Mouse (Mus musculus): Measurements from ENCODE around the gene Ncoa3.
"Not testable (repeated sequence)": the region's sequence is repeated elsewhere in the genome, so short reads cannot be mapped to it uniquely, and the experiment has no call there.

Gene Ncoa3

DNA sequence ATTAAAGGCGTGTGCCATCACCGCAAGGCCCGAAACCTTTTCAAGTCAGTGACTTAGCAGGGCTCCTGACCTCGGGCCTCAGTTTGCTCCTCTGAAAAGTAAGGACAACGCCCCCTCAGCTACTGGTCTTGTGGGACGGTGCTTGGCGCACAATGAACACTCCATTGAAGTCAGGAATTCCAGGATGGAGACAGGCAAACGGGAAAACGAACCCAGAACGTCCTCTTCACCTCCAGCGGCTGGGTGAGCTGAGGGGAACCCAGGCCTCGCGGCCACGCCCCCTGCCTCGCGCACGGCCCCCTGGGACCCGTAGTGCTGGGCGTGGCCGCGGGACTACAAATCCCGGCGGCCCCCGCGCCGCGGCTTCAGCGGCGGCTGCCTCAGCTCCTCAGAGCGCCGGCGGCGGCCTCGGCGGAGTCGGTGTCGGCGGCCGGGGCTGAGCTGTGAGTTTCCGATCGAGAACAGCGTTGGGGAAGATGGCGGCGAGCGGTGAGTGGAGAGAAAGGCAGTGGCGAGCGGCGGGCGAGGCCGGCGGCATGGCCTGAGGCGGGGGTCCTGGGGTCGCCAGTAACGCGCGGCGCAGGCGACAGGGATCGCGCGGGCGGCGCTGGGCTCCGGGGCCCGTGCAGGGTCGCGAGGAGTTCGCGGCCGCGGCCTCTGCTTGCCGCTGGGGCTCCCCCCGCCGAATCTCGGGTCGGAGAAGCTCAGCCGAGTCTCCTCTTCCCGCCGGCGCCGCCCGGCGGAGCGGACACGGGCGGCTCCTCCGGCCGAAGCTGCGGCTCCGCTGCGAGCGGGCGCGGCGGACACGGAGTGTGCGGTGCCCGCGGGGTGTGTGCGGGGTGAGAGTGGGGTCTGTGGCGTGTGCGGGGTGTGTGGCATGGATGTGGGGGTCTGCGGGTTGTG lies at the start of gene Ncoa3:
Ncoa3 (plus strand) TSS at position 367 of the 903 bp plus-strand sequence.
- peak; percentile 95 for DNase-seq (ENCODE audit: low read depth, low spot score)

GRCm38 (mm10) chr2:165943113-165943512 lies 49.3 kb upstream of the Ncoa3 start:
- no peak for DNase-seq (ENCODE audit: low read depth, low spot score)

DNA sequence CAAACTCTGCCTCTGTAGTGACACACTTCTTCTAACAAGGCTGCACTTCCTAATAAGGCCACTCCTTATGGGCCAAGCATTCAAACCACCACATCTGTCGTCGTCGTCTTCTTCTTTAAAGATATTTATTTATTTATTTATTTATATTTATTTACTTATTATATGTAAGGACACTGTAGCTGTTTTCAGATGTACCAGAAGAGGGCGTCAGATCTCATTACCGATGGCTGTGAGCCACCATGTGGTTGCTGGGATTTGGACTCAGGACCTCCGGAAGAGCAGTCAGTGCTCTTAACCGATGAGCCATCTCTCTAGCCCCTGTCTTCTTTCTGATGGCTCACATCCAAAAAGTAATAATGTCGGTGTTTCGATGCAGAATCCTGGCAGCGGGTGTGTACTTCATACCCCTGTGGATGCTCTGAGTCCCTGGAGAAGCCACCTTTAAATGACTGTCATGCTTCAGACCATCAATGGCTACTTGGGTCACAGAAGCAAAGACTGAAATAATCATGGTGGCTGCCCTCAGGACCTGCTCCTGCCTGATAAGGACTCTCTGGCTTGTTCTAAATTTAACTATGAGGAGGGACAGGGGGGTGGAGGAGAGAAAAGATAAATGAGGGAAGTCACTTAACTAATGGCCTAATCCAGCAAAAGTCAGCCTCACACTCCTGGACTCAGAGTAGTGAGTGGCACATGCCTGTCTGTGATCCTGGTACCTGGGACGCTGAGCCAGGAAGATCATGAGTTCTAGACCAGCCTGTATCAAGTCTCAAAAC lies 47.7 kb upstream of the Ncoa3 start:
- no peak for DNase-seq (ENCODE audit: low read depth, low spot score)

- no peak for DNase-seq (ENCODE audit: low read depth, low spot score)
These were observed 46.3 kb upstream of the Ncoa3 start for GRCm38 (mm10) chr2:165946046-165946564.

DNA sequence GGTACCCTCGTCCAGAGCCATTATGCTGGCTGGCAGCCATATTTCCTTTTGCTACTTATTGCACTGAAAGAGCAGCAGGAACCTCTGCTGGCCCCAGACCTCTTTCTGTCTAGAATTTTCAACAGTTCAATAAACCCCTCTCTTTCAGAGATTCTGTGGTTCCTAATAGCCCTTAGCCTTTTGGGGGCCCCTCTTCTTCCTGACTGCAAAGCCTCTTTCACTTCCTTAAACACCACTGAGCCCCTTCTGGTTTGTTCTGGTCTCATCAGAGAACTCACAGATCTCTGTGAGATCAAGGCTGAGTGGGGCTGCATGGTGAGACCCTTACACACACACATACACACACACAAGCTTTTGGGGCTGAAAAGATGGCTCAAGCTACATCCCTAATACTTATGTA lies 44.4 kb upstream of the Ncoa3 start:
- DNase-seq (ENCODE audit: low read depth, low spot score) = peak; percentile 16

DNA sequence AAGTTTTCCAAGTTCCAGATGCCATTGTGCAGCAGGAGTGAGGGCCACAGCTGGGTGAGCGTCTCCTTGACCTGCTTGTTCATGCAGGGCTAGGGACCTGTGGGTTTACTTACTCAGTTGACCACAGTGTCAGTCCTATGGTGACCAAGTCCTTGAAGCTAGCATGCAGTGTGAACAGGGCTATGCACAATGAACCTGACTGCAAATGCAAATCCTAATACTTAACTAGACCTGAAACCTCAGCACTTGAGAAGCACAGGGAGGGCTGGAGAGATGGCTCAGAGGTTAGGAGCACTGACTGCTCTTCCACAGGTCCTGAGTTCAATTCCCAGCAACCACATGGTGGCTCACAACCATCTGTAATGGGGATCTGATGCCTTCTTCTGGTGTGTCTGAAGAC lies 43.7 kb upstream of the Ncoa3 start:
- not testable (repeated sequence) for DNase-seq (ENCODE audit: low read depth, low spot score)

DNA sequence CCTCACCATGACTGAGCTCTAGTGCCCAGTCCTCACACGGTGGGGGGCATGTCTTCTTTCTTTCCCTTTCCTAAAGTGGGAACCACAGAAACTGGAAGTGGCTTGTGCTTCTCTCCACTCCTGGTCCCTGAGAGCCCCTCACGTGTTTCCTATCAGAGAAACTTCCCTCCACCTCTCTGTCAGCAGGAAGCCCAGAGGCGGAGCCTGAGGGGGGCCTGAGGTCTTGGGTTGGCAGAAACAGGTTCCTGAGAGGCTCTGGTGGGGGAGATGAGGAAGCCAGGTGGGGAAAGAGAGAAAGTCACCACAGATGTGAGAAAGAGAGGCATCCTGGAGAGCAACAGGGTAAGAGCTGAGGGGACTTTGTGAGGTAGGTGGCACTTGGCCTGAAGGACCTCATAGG lies 42.7 kb upstream of the Ncoa3 start:
- DNase-seq (ENCODE audit: low read depth, low spot score) = peak; percentile 43

- DNase-seq (ENCODE audit: low read depth, low spot score) = peak; percentile 25
These were observed 40.9 kb upstream of the Ncoa3 start for GRCm38 (mm10) chr2:165951432-165952068.

- peak; percentile 45 for DNase-seq (ENCODE audit: low read depth, low spot score)
These were observed 37.6 kb upstream of the Ncoa3 start for GRCm38 (mm10) chr2:165954872-165955271.

DNA sequence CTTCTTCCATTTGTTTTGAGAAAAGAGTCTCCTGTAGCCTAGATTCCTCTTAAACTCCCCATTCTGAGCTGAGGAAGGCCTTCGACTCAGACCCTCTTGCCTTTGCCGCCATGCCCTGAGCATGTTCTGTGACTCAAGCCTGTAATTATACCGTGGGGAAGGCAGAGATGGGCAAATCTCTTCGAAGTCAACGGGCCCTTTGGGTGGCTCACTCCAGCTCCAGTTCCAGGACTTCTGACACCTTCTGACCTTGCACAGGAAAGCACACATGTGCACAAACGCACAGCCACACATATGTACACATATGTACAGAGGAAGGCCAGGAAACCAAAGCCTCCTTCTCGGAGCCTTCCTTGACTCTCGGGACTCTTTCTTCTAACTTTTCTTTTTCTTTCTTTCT lies 37.0 kb upstream of the Ncoa3 start:
- no peak for DNase-seq (ENCODE audit: low read depth, low spot score)

GRCm38 (mm10) chr2:165956096-165956740 lies 36.2 kb upstream of the Ncoa3 start:
- no peak for DNase-seq (ENCODE audit: low read depth, low spot score)

- peak; percentile 16 for DNase-seq (ENCODE audit: low read depth, low spot score)
These were observed 35.1 kb upstream of the Ncoa3 start for GRCm38 (mm10) chr2:165957257-165957828.

DNA sequence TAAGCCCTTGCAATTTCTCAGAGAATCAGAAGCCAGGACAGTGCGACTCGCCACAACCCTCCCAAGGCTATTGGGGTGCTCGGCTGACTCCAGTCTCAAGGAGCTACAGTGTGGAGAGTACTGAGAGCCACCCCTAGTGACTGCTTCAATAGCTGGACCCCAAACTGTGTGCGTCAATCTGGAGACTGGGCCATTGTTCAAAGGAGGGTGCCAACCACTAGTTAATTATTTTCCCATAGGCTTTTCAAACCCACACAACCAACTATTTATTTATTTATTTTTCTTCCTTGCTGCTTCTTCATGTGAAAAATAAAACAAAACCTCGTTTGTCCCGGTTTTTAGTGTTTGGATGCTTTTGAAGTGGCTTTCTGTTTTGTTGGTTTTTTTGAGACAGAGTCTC lies 33.9 kb upstream of the Ncoa3 start:
- no peak for DNase-seq (ENCODE audit: low read depth, low spot score)

DNA sequence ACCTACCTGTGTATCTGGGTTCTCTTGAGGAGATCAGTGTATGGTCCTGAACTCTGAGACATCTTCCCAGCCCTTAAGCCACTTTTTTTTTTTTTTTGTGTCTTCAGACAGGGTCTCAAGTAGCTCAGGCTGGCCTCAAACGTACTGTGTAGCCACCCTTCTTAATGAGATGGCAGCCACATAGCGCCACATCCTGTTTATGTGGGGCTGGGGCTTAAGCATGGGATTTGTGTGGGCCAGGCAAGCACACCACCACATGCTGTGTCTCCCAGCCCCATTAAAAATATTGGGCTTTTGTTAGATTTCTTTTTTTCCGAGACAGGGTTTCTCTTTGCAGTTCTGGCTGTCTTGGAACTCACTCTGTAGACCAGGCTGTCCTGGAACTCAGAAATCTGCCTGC lies 31.7 kb upstream of the Ncoa3 start:
- no peak for DNase-seq (ENCODE audit: low read depth, low spot score)

DNA sequence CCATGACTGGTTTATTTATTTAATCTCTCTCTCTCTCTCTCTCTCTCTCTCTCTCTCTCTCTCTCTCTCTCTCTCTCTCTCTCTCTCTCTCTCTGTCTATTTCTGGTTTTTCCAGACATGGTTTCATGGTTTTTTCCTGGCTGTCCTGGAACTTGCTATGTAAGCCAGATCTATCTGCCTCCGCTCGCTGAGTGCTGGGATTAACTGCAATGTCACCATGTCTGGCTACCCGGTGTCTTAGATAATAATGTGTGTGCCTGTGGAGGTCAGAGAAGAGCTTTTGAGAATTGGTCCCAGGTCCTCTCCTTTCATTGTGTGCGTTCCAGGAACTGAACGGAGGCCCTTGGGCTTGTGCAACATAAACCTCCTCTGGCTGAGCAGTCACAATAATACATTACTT lies 29.6 kb upstream of the Ncoa3 start:
- DNase-seq (ENCODE audit: low read depth, low spot score) = no peak

DNA sequence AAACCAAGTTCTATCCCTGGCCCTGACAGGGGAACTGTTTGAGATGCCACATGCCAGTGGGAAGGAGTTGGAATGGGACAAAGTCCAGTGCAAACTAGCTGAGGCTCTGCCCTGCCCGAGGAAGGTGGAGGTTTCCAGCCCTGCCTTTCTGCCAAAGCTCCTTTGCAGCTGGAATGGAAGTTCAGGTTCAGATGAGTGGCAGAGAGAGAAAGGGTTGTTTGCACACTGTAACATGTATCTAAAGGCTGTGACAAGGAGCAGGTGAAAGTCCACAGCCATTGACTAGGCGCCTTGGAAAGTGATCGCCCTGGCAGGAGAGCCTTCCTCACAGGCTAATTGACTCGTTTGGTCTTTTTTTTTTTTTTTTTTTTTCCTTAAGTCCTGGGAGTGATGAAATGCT lies 28.3 kb upstream of the Ncoa3 start:
- no peak for DNase-seq (ENCODE audit: low read depth, low spot score)

GRCm38 (mm10) chr2:165967076-165967475 lies 25.4 kb upstream of the Ncoa3 start:
- no peak for DNase-seq (ENCODE audit: low read depth, low spot score)

DNA sequence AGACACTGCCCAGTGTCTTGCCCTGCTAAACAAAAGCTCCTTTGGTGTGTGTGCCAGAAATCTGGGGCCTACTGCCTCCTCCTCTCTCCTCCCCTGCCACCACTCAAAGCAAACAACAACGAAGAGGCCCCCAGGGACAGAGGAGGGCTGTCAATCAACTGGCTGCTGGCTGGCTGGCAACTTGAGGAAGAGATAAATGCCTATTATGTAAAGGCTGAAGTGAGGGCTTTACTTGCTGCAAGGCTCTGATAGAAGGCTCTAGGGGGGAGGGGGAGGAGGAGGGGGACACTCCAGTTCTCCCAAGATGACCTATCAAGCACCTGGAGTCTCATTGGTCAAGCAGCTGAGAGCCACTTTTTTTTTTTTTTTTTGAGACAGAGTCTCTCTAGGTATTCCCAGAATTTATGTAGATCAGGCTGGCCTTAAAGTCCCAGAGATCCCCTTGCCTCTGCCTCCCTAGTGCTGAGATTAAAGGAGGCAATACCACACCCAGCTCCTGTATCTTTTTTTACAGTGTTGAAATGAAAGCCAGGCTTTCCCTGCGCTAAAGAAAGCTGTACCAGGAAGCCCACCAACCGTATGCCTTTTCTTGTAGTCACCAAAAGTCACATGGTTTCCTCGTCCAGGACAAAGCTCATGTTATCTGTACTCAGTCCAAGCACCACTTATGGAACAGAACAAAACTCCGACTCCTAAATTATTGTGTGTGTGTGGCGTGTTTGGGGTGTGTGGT lies 24.4 kb upstream of the Ncoa3 start:
- peak; percentile 52 for DNase-seq (ENCODE audit: low read depth, low spot score)

DNA sequence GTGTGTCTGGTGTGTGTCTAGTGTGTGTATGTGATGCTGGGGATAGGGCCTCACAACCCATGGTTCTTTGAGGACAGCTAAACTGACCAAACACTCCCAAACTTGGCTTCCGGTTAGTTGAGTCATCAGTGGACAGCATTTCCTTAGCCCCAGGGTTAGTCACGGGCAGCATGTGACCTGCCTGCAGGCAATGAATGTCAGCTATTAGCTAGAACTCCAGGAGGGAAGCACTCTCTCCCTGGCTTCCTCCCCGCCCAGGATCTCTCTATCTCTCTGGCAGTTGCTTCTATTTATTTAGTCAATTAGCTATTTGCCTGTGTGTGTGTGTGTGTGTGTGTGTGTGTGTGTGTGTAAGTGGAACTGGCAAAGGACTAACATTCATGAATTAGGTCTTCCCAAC lies 23.6 kb upstream of the Ncoa3 start:
- DNase-seq (ENCODE audit: low read depth, low spot score) = peak; percentile 33

GRCm38 (mm10) chr2:165969391-165969790 lies 23.0 kb upstream of the Ncoa3 start:
- DNase-seq (ENCODE audit: low read depth, low spot score) = no peak

Data from brain, adult 2 months (tissue).